Mouse (Mus musculus) neural tube, embryonic 10.5 days (tissue): ENCODE measurements at regions not wholly inside any gene's neighbourhood (a gene's known extent, or its start where the extent isn't known, plus 50 kb on each side); places are given as distances from the start of the nearest gene placed in this dataset.

ENCODE experiments used
- DNase-seq: peaks from one replicate; pipeline ENCODE4 v3.0.0-alpha.2; 2017; ENCODE audit warnings: low spot score; ENCODE audit errors: extremely low spot score

- DNase-seq: no peak
These were observed 136.5 kb upstream of the Foxn2 start for GRCm38 (mm10) chr17:88303991-88304390.

DNA sequence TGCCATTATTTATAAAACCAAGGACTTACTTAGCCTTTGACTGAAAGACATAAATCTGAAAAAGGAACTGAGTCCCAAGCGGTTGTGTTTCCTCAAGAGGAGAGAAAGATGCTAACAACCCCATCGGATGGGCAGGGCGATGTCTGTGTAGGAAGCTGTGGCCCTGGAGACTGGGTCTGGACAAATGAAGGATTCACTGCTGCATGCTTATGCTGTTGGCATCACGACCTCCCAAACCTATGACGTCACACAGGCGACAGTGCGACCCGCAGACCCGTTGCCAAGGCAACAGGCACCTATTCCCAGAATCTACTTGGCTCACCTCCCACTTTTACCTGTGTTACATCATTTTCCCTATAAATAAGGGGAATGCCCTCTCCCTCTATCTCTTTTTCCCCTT lies 135.3 kb upstream of the Foxn2 start:
- DNase-seq: no peak

- DNase-seq: no peak
These were observed 134.2 kb upstream of the Foxn2 start for GRCm38 (mm10) chr17:88306325-88306724.

DNA sequence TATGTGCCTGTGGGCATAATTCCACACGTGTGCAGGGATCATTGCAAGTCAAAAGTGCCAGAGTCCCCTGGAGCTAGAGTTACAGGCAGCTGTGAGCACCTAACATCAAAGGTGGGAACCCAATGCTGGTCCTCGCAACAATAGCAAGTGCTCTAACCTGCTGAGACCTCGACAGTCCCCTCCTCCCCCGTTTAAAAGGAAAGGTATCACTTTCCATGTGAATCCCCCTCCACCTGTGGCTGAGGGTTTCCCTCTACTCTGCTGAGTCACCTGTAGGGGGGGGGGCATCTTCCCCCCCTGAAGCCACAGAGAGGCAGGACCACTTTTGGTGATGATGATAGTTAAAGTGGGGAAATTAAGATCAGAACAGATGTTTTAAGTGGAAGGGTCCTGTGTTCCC lies 133.4 kb upstream of the Foxn2 start:
- DNase-seq: no peak

DNA sequence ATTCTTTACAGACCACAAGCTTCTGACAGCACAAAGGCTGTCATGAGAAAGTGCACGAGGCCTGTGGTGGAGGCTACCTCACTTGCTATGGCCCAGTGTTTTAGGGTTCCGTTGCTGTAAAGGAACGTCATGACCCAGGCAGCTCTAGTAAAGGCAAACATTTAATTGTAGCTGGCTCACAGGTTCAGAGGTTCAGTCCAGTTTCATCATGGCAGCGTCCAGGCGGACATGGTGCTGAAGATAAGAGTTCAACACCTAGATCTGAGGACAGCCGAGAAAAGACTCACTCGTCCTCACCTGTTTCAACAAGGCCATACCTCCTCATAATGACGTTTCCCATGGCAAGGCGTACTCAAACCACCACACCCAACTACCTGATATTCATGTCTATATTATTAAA lies 132.7 kb upstream of the Foxn2 start:
- DNase-seq: no peak

- DNase-seq: no peak
These were observed 127.6 kb upstream of the Foxn2 start for GRCm38 (mm10) chr17:88312876-88313275.

DNA sequence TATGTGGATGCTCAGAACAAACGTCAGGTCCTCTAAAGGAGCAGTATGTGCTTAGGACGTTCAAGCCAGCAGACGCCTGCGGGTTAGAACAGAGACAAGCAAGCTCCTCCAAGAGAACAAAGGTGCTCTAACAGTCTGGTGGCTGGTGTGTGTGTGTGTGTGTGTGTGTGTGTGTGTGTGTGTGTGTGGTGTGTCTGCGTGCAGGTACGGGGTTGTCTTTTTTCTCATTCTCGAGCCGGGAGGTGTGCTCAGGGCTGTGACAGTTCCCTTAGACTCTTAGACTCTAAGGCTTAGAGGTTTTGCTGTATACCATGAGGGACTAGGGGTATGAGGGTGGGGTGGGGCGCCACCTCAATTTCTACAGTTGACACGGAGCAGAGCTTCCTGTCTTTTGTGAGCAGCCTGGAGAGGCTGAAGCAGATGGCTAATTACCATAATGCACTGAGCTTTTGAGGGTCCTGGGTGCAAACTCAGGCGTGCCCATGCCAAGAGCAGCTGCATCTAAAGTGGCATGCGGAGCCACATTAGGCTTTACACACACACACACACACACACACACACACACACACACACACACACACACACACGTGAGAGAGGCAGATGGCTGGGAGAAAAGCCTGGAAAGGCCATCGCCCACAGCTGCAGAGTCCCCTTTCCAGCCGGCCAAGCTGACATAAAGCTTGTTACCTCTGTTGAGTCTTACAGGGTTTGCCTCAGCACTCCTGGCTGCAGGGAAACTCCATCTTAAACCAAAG lies 124.1 kb upstream of the Foxn2 start:
- DNase-seq: no peak

GRCm38 (mm10) chr17:88317311-88317710 lies 123.2 kb upstream of the Foxn2 start:
- DNase-seq: no peak

GRCm38 (mm10) chr17:88317806-88318205 lies 122.7 kb upstream of the Foxn2 start:
- DNase-seq: no peak

- DNase-seq: no peak
These were observed 122.2 kb upstream of the Foxn2 start for GRCm38 (mm10) chr17:88318207-88318791.

DNA sequence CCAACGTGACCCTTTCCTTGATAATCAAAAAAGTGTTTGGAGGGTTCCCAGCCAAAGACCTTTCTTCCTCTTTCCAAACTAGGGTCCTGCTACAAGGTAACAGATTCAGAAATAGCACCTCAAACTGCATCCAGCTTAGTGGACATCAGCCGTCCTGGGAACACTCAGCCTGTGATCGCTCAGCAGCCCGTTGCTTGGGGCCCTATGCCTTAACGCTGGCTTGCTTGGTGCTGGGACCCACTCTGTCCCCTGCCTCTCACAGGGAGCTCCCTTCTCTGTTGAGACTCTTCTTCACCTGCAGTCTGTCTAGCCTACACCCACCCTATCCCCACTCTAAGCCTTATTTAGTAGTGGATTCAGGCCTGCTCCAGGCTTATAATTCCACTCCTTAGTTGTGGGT lies 121.6 kb upstream of the Foxn2 start:
- DNase-seq: no peak

GRCm38 (mm10) chr17:88320686-88321085 lies 119.8 kb upstream of the Foxn2 start:
- DNase-seq: no peak

DNA sequence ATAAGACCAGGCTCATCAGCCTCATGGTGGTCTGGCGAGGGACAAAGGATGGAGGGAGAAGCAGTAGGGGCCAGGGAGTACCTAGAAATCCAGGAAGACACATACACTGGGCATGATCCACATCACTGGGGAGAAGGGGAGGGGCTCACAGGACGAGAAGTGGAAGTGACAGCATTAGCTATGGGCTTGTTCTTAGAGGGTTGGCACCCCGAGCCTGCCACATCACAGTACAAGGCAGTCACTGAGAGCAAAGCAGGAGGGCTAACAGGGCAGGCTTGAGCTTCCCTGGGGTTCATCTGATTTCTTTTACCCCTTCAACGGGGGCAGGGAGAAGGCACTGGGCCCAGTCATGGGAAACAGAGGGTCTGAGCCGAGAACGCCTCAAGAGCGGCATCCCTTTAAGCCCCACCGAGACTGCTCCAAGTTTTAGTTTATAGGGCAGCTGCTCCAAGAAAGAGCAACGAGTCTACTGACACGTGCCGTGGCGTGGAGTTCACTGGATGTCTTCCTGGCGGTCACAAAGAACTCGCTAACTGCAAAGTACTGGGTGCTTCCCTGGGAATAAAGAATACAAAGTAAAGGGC lies 115.1 kb upstream of the Foxn2 start:
- DNase-seq: peak; percentile 64

DNA sequence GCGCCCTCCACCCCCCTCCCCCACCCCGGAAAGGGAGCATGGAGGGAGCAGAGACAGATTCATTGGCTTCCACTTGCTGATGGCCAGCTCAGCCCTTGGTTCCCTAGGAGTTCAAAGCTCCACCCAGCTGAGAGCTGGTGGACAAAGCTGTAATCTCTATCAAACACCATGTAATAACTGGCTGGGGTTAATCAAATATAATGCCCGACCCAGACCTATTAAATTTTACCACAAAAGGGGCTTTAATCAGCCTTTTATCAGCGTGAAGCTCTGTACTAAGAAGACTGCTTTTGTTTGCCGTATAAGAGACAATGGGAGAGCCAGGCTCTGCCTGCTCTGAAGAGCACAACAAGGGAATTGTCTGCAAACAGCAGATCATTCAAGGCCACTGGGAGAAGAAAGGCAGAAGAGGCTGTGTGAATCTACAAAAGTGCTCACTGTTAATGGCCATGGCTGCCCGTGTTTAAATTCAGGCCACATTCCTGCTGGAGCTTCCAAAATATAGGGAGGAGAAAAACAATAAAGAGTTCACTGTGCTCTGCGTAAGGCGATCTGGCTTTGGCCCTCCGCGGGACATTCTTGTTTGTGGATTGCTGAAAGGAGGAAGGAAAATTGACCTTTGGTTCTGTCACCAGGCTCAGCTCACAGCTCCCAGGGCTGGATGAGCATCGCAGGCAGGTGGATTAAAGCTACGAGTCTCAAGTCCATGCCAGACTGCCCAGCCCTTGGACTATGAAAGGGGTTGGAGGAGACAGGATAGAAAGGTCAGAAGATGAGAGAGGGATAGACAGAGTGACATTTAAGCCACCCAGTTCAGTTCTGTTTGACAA lies 114.4 kb upstream of the Foxn2 start:
- DNase-seq: peak; percentile 47

DNA sequence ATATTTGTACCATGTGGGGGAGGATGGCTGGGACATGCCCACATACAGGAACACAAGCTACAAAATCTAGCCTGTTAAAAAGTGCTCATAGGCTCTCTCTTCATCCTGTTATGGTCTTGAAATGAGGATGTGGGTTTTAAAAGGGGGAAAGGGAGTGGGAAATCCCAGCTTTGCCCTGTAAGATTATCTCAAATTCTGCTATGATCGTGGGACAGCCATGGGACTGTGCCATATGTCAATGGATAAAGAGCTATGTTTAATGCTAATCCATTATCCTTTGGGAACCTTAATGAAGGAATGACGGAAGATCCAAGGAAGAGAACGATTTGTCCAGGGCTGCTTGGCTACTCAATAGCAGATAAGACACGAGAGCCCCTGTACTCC lies 113.8 kb upstream of the Foxn2 start:
- DNase-seq: no peak

- DNase-seq: peak; percentile 28
These were observed 112.7 kb upstream of the Foxn2 start for GRCm38 (mm10) chr17:88327791-88328190.

DNA sequence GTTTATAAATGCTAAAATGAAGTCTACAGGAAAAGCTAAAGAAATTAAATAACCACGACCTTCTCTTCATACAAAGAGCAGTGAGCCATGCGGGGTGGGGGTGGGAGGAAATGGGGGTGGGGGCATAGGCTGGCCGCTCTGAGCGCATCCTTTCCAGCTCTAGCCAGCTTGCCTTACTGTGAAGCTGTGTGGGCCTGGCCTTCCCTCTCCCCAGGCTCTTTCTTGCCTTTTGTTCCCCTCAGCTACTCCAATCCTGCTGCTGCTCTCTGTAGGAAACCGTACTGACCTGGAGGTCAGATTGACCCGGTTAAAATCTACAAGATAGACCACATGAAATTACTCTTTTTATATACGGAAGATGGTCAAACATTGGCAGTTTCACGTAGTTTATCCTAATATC lies 111.7 kb upstream of the Foxn2 start:
- no peak for DNase-seq

GRCm38 (mm10) chr17:88329715-88330114 lies 110.8 kb upstream of the Foxn2 start:
- no peak for DNase-seq

- DNase-seq: no peak
These were observed 110.4 kb upstream of the Foxn2 start for GRCm38 (mm10) chr17:88330129-88330528.

DNA sequence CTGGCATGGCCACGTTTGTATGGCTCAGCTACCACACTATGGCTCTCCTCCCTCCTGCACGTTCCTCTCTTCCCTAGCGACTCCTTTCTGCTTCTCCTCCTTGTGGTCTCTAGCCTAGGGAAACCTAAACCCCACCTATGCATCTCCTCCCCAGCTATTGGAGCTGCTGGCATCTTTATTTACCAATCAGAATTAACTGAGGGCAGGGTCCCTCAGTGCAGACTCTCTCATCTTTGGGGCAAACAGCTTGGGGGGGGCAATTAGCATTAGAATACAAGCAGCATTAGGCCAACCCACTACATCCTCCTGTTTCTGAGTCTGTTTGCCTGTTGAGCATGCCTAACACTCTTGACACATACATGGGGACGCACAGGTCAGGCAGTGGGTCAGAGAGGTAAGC lies 106.7 kb upstream of the Foxn2 start:
- DNase-seq: no peak

GRCm38 (mm10) chr17:88335271-88335670 lies 105.2 kb upstream of the Foxn2 start:
- DNase-seq: no peak

- no peak for DNase-seq
These were observed 104.3 kb upstream of the Foxn2 start for GRCm38 (mm10) chr17:88336140-88336769.
